Mouse (Mus musculus): Measurements from ENCODE around the gene Dkkl1. TPM values are rescaled to one million over a fixed set of nuclear protein-coding genes. Genes with fewer than 3 reads are reported as not detected.

Dkkl1 gene
- polyA plus RNA-seq, 1 experiment from 2014 or later: 0.91 TPM

DNA sequence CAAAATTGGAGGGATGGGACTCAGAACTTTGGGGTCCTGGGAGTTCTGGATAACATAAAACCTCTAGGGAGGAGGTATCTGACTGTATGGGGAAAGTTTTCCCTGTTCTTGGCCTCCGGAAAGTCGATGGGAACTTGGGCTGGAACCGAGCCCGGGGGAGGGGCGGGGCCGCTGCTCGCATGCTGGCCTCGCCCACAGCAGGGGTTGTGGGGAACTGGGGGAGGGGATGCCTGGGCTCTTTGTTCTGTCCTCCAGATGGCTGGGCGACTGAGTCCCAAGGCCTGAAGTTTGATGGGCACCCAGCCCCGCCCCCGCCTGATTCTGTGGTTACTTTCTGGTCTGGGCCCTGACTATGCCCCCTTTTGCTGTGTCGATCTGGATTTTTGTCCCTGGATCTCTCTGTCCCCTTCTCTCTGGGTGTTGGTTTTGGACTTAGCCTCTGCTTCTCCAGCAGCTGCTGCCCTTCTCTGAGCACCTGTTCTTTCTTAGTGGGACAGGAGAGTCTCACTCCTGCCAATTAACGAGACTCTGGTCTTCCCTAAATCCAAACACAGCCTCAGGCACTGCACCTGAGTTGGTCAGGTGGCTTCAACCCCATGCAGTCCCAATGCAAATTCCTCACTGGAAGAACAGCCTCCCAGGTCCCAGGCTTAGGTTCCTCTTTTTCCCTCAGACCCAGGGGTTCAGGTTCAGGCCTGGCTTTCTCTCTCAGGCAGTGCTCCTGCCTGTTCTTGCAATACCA, 4.7 kb upstream of the Dkkl1 start:
- 1% methylated on average over 12 of the region's 13 CpGs for WGBS
- ATAC-seq (peak; percentile 87), DNase-seq (ENCODE audit: low spot score) (peak; percentile 95)
- Histone ChIP-seq H3K4me3 (ENCODE audit: low read depth, low read length) (peak overlapping the region; percentile 65), H3K9me3 (replicated peaks; ENCODE audit: control insufficient read depth, low read length) (no peaks in the 10 kb centered on the region), H3K27ac (ENCODE audit: low read depth, low read length) (peak overlapping the region; percentile 90), H3K27me3 (replicated peaks; ENCODE audit: control insufficient read depth, insufficient read depth, low read length) (no peaks in the 10 kb centered on the region), H3K36me3 (ENCODE audit: control insufficient read depth, insufficient read depth, low read length) (peaks cover 33% of the 10 kb centered on the region), H3K4me1 (ENCODE audit: control insufficient read depth, insufficient read depth, low read length) (peaks cover 16% of the 10 kb centered on the region), H3K9ac (ENCODE audit: low read length) (peak overlapping the region; percentile 95), H3K4me2 (ENCODE audit: low read length) (peak overlapping the region; percentile 84)

DNA sequence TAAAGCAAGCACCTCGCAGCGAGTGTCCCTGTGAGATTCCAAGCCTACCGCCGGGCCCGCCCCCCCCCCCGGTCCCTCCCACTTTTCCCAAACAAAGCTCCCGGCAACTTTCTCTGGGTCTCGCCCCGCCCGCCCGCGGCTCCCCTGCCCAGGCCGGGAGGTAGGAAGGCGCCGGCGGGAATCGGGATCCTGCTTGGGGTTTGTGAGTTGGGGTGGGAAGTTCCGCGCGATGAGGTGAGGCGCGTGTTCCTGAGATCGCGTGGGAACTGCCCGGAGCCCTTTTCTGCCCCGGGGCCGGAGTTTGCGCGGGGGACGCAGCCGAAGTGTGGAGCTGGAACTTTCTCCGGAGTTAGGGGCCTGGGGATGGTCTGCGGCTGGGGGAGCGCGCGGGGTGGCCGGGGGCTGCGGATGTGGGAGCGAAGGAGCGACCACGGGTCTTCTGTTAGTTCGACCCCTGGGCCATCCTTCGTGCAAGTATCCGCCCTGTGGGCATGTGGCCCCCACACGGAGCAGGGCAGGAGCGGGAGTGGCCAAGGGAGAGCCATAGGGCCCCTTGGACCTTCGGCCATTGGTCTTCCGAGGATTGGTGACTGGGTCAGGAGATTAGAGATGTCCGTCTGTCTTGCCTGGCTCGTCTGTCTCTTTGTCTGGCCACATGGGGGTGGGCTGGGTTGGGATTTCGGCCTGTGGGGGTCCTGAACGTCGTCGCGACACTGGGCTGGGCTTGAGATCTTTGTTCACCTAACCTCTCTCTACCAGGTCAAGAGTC, 3.9 kb upstream of the Dkkl1 start, which contains the start of gene Tead2:
Tead2 (plus strand) TSS at position 81 of the 769 bp plus-strand sequence.
- DNase-seq (ENCODE audit: low spot score) (peak; percentile 69), ATAC-seq (peak; percentile 58)
- WGBS: under 1% methylated on average over 47 of the region's 55 CpGs
- peak within 1 kb of the TSS; percentile 84 for H3K4me2 ChIP-seq (ENCODE audit: low read length)
- H3K27ac ChIP-seq (ENCODE audit: low read depth, low read length): peak within 1 kb of the TSS; percentile 90
- H3K4me1 ChIP-seq (ENCODE audit: control insufficient read depth, insufficient read depth, low read length): peaks cover 16% of the 10 kb centered on the region
- no peaks in the 10 kb centered on the region for H3K9me3 ChIP-seq (replicated peaks; ENCODE audit: control insufficient read depth, low read length)
- H3K36me3 ChIP-seq (ENCODE audit: control insufficient read depth, insufficient read depth, low read length): peaks cover 29% of the 10 kb centered on the region
- H3K27me3 ChIP-seq (replicated peaks; ENCODE audit: control insufficient read depth, insufficient read depth, low read length): peaks cover 5% of the 10 kb centered on the region; the same call in 1 of the 2 replicates
- H3K9ac ChIP-seq (ENCODE audit: low read length): peak within 1 kb of the TSS; percentile 95
- peak within 1 kb of the TSS; percentile 65 for H3K4me3 ChIP-seq (ENCODE audit: low read depth, low read length)

DNA sequence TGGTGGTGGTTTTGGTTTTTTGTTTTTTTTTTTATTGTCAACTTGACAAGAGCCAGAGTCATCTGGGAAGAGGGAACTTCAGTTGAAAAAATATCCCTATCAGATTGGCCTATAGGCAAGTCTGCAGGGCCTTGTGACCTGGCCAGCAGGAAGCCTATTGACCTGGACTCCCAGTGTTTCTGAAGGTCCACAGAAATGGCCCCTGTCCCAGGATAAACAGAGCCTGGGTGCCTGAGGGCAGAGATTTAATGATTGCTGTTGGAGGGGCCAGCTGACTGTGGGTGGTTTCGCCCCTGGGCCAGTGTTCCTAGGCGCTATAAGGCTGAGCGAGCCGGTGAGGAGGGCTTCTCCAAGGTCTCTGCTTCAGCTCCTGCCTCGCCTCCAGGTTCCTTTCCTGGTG, 1.8 kb upstream of the Dkkl1 start:
- DNase-seq (ENCODE audit: low spot score) (no peak), ATAC-seq (no peak)
- Histone ChIP-seq H3K4me3 (ENCODE audit: low read depth, low read length) (no peak overlapping the region), H3K27ac (ENCODE audit: low read depth, low read length) (no peak overlapping the region), H3K36me3 (ENCODE audit: control insufficient read depth, insufficient read depth, low read length) (peaks cover 7% of the 10 kb centered on the region; the same call in 1 of the 2 replicates), H3K9me3 (replicated peaks; ENCODE audit: control insufficient read depth, low read length) (no peaks in the 10 kb centered on the region), H3K4me2 (ENCODE audit: low read length) (no peak overlapping the region), H3K4me1 (ENCODE audit: control insufficient read depth, insufficient read depth, low read length) (peaks cover 16% of the 10 kb centered on the region), H3K9ac (ENCODE audit: low read length) (no peak overlapping the region), H3K27me3 (replicated peaks; ENCODE audit: control insufficient read depth, insufficient read depth, low read length) (peaks cover 14% of the 10 kb centered on the region; the same call in 1 of the 2 replicates)
- WGBS: 67% methylated on average over 5 of the region's 5 CpGs

DNA sequence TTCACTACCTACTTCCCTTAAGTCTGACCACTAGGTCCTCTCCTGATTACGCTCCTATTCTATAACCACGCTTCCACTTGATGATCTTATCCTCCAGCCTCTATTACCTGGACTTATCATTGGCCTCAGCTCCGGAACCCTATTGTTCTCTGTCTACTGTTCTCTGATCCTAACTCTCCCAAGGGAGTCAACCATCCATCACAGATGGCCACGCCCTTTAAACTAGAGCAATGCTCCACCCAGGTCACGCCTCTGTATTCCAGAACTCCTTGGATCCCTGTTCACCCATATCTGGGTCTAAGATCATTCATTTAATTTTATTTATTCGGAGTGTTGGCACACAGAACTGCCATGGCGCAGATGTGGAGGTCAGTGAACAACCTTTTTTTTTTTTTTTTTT, 409 bp upstream of the Dkkl1 start:
- Histone ChIP-seq H3K27me3 (replicated peaks; ENCODE audit: control insufficient read depth, insufficient read depth, low read length) (peaks cover 14% of the 10 kb centered on the region; the same call in 1 of the 2 replicates), H3K4me2 (ENCODE audit: low read length) (no peak overlapping the region), H3K36me3 (ENCODE audit: control insufficient read depth, insufficient read depth, low read length) (no peaks in the 10 kb centered on the region), H3K4me3 (ENCODE audit: low read depth, low read length) (no peak overlapping the region), H3K9ac (ENCODE audit: low read length) (no peak overlapping the region), H3K27ac (ENCODE audit: low read depth, low read length) (no peak overlapping the region), H3K9me3 (replicated peaks; ENCODE audit: control insufficient read depth, low read length) (0 out of 2 replicates have a peak, but pooled peaks cover 2% of the 10 kb centered on the region), H3K4me1 (ENCODE audit: control insufficient read depth, insufficient read depth, low read length) (peaks cover 12% of the 10 kb centered on the region)
- no peak for DNase-seq (ENCODE audit: low spot score)
- ATAC-seq: no peak
- WGBS: 80% methylated on average over 7 of the region's 7 CpGs

DNA sequence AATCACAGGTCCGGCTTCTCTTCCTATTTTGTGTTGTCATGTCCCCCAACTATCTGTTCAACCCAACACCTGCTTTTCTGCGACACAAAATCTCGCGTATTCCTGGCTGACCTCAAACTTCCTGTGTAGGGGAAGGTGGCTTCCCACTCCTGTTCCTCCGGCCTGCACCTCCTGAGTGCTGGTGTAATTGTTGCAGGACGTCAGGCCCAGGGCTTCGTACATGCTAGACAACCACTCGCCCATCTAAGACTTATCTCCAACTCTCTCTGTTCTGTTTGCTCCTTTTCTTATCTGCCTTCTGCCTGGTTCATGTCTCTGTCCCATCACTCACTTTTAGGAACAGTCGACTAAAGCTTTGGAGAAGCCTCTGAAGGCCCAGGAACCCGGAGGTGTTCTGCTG, 877 bp downstream of the Dkkl1 start:
- H3K27me3 ChIP-seq (replicated peaks; ENCODE audit: control insufficient read depth, insufficient read depth, low read length): peaks cover 14% of the 10 kb centered on the region; the same call in 1 of the 2 replicates
- no peak overlapping the region for H3K9ac ChIP-seq (ENCODE audit: low read length)
- H3K4me2 ChIP-seq (ENCODE audit: low read length): no peak overlapping the region
- peaks cover 2% of the 10 kb centered on the region; the same call in 1 of the 2 replicates for H3K4me1 ChIP-seq (ENCODE audit: control insufficient read depth, insufficient read depth, low read length)
- no peak overlapping the region for H3K27ac ChIP-seq (ENCODE audit: low read depth, low read length)
- H3K4me3 ChIP-seq (ENCODE audit: low read depth, low read length): no peak overlapping the region
- DNase-seq (ENCODE audit: low spot score): no peak
- H3K36me3 ChIP-seq (ENCODE audit: control insufficient read depth, insufficient read depth, low read length): no peaks in the 10 kb centered on the region
- 80% methylated on average over 10 of the region's 10 CpGs for WGBS
- no peak for ATAC-seq
- 0 out of 2 replicates have a peak, but pooled peaks cover 2% of the 10 kb centered on the region for H3K9me3 ChIP-seq (replicated peaks; ENCODE audit: control insufficient read depth, low read length)

DNA sequence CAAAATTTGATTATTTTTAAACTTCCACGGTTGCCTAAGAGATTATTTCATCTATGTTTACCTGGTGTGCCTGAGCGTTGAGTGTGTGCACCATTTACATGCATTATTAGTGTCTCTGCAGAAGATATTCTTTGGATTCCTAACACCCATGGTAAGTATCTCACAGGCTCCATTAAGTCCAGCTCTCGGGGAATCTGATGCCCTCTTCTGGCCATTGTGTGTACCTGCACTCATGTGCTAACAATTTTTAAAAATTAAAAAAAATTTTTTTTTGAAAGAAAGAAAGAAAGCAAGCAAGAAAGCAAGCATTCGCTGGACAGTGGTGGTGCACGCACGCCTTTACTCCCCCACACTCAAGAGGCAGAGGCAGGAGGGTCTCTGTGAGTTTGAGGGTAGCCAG, 3.7 kb downstream of the Dkkl1 start:
- no peaks in the 10 kb centered on the region for H3K36me3 ChIP-seq (ENCODE audit: control insufficient read depth, insufficient read depth, low read length)
- no peak overlapping the region for H3K9ac ChIP-seq (ENCODE audit: low read length)
- H3K4me2 ChIP-seq (ENCODE audit: low read length): no peak overlapping the region
- DNase-seq (ENCODE audit: low spot score): no peak
- no peak overlapping the region for H3K4me3 ChIP-seq (ENCODE audit: low read depth, low read length)
- no peaks in the 10 kb centered on the region for H3K4me1 ChIP-seq (ENCODE audit: control insufficient read depth, insufficient read depth, low read length)
- H3K27ac ChIP-seq (ENCODE audit: low read depth, low read length): no peak overlapping the region
- peaks cover 16% of the 10 kb centered on the region; the same call in 1 of the 2 replicates for H3K27me3 ChIP-seq (replicated peaks; ENCODE audit: control insufficient read depth, insufficient read depth, low read length)
- H3K9me3 ChIP-seq (replicated peaks; ENCODE audit: control insufficient read depth, low read length): 0 out of 2 replicates have a peak, but pooled peaks cover 2% of the 10 kb centered on the region
- ATAC-seq: no peak
- WGBS: 82% methylated on average over 6 of the region's 6 CpGs

DNA sequence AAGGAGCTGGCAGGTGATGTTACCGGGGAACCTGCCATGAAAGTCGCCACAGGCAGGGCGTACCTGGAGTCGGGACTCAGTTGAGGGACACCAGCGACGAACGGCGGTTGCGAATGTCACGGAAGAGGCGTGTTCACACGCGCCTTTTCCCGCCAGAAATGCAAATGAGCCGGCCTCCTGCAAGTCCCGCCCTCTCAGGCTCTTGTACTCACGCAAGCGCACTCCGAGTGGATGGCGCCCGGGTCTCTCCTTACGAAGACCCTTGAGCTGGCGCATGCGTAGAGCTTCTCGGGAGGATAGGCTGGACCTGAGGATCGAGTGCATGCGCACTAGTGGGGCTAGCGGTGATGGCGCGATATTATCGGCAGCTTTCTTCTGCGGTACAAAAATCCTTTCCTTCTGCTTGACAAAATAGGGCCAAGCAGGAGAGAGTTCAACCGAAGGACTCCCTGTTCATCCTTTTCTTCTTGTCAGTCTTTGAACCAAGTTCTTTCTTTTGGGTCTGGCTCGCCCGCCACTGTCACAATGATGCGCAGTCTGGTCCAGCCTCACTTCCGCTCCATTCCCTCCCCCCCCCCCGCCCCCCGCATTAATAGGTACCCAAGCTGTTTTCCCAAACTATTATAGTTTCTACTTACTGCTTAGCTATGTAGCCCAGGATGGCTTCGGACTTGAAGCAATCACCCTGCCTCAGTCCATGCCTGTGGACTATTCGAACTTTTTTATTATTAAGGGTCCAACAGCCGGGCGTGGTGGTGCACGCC, 7.4 kb downstream of the Dkkl1 start, which contains the start of gene Ccdc155:
Ccdc155 (minus strand) TSS at position 513 of the 764 bp plus-strand sequence.
- Histone ChIP-seq H3K36me3 (ENCODE audit: control insufficient read depth, insufficient read depth, low read length) (no peaks in the 10 kb centered on the region), H3K9ac (ENCODE audit: low read length) (peak within 1 kb of the TSS; percentile 61), H3K9me3 (replicated peaks; ENCODE audit: control insufficient read depth, low read length) (0 out of 2 replicates have a peak, but pooled peaks cover 2% of the 10 kb centered on the region), H3K4me1 (ENCODE audit: control insufficient read depth, insufficient read depth, low read length) (no peaks in the 10 kb centered on the region), H3K4me2 (ENCODE audit: low read length) (peak within 1 kb of the TSS; percentile 51), H3K4me3 (ENCODE audit: low read depth, low read length) (peak within 1 kb of the TSS; percentile 39), H3K27me3 (replicated peaks; ENCODE audit: control insufficient read depth, insufficient read depth, low read length) (0 out of 2 replicates have a peak, but pooled peaks cover 3% of the 10 kb centered on the region), H3K27ac (ENCODE audit: low read depth, low read length) (0 out of 2 replicates have a peak within 1 kb of the TSS, but pooled peaks have one; percentile 14)
- ATAC-seq (peak; percentile 99), DNase-seq (ENCODE audit: low spot score) (peak; percentile 99)
- WGBS: 10% methylated on average over 43 of the region's 44 CpGs

DNA sequence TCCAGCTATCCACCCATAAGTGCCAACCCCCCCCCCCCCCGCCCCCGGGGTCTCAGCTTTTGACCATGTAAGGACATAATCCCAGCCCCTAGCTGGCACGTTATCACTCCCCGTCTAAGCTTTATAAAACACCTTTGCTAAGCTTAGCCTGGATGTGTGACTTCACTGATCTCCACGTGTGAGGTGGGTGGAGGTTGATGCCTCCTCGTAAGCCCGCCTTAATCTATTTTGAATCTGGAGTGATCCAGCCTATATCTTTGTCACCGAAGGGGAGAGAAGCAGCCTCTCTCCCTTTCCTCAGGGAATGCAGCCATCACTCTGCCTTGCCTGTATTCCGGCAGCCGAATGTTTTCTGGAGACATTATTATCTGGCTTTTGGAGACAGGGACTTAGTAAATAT, 9.3 kb downstream of the Dkkl1 start:
- Histone ChIP-seq H3K4me2 (ENCODE audit: low read length) (no peak overlapping the region), H3K9me3 (replicated peaks; ENCODE audit: control insufficient read depth, low read length) (no peaks in the 10 kb centered on the region), H3K4me1 (ENCODE audit: control insufficient read depth, insufficient read depth, low read length) (no peaks in the 10 kb centered on the region), H3K27me3 (replicated peaks; ENCODE audit: control insufficient read depth, insufficient read depth, low read length) (0 out of 2 replicates have a peak, but pooled peaks cover 3% of the 10 kb centered on the region), H3K27ac (ENCODE audit: low read depth, low read length) (no peak overlapping the region), H3K9ac (ENCODE audit: low read length) (no peak overlapping the region), H3K36me3 (ENCODE audit: control insufficient read depth, insufficient read depth, low read length) (no peaks in the 10 kb centered on the region), H3K4me3 (ENCODE audit: low read depth, low read length) (no peak overlapping the region)
- 65% methylated on average over 10 of the region's 10 CpGs for WGBS
- DNase-seq (ENCODE audit: low spot score) (no peak), ATAC-seq (no peak)

Measured in forebrain, embryonic 14.5 days (tissue).